Mouse (Mus musculus): ENCODE measurements around the gene Zmym4.

The Zmym4 gene

GRCm38 (mm10) chr4:126822891-126823882, 144.7 kb downstream of the Zmym4 start:
- H3K4me3 ChIP-seq (replicated peaks; ENCODE audit: low read length), result no peak overlapping the region
- TF ChIP-seq CTCF (conservative IDR thresholded peaks at IDR 0.05; ENCODE audit: low read length) (no peak), POU5F1 (IDR thresholded peaks at IDR 0.05; ENCODE audit: borderline replicate concordance, low read length) (no peak), NANOG (IDR thresholded peaks at IDR 0.05; ENCODE audit: borderline replicate concordance, low read length) (no peak)
- no peaks in the 10 kb centered on the region for H3K36me3 ChIP-seq (ENCODE audit: insufficient read depth, low read length)
- H3K27me3 ChIP-seq (ENCODE audit: insufficient read depth, low read length), result no peaks in the 10 kb centered on the region
- H3K4me1 ChIP-seq (replicated peaks; ENCODE audit: low read depth, low read length), result 0 out of 2 replicates have a peak, but pooled peaks cover 3% of the 10 kb centered on the region
- H3K9me3 ChIP-seq (ENCODE audit: low read length), result no peaks in the 10 kb centered on the region

DNA sequence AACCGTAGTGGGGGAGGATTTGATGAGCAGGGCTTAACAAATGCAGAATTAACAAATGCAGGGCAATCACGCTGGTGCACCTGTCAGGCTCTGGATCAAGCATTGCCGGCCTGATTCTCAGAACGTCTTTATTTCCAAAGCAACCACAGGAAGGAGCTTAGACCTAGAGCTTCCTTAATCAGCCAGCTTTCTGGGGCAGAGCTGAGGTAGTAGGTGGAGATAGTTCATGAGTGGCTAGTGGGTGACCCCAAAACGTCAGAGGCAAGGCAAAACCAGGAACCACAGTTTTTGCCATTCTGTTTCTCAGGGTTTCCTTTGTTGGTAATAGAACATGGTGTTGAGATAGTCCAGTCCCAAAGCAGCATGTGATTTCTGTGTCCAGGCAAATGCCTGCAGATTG, 153.1 kb downstream of the Zmym4 start:
- no peaks in the 10 kb centered on the region for H3K36me3 ChIP-seq (ENCODE audit: insufficient read depth, low read length)
- H3K9me3 ChIP-seq (ENCODE audit: low read length), result no peaks in the 10 kb centered on the region
- peaks cover 13% of the 10 kb centered on the region for H3K4me1 ChIP-seq (replicated peaks; ENCODE audit: low read depth, low read length)
- TF ChIP-seq POU5F1 (IDR thresholded peaks at IDR 0.05; ENCODE audit: borderline replicate concordance, low read length), result no peak
- TF ChIP-seq CTCF (conservative IDR thresholded peaks at IDR 0.05; ENCODE audit: low read length), result no peak
- TF ChIP-seq NANOG (IDR thresholded peaks at IDR 0.05; ENCODE audit: borderline replicate concordance, low read length), result no peak
- H3K4me3 ChIP-seq (replicated peaks; ENCODE audit: low read length), result no peak overlapping the region
- no peaks in the 10 kb centered on the region for H3K27me3 ChIP-seq (ENCODE audit: insufficient read depth, low read length)

- no peak overlapping the region for H3K4me3 ChIP-seq (replicated peaks; ENCODE audit: low read length)
- peaks cover 13% of the 10 kb centered on the region for H3K4me1 ChIP-seq (replicated peaks; ENCODE audit: low read depth, low read length)
- TF ChIP-seq CTCF (conservative IDR thresholded peaks at IDR 0.05; ENCODE audit: low read length) (no peak), NANOG (IDR thresholded peaks at IDR 0.05; ENCODE audit: borderline replicate concordance, low read length) (no peak), POU5F1 (IDR thresholded peaks at IDR 0.05; ENCODE audit: borderline replicate concordance, low read length) (no peak)
- no peaks in the 10 kb centered on the region for H3K27me3 ChIP-seq (ENCODE audit: insufficient read depth, low read length)
- no peaks in the 10 kb centered on the region for H3K9me3 ChIP-seq (ENCODE audit: low read length)
- no peaks in the 10 kb centered on the region for H3K36me3 ChIP-seq (ENCODE audit: insufficient read depth, low read length)
Observed at GRCm38 (mm10) chr4:126813212-126813611, 154.7 kb downstream of the Zmym4 start.

Data from E14TG2a.4 (cell line).